In the genomic region with DNA sequence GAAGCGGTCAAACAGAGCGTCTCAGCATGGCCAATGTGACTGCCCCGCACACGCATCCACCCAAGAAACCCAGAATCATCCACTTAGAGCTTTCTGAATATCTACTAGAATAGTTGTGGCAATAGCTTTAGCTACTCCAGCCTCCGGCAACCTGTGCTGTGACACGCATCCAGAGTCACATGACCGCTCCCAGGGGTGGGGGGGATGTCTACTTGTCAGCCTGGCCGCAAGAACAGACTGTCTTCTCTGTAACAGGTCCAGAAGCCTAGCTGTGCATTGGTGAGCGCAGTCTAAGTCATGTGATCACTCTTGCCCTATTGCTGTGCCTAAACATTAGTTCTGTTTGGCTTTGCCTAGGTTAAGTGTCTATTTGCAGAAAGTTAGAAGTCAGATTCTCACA, we compare ENCODE assay signal across 16 mouse cellular contexts.
"Had no signal": no experiment of that assay in that cellular context is flagged by ENCODE, and none has a peak within 500 bp of the region (broad histone marks: within the 10 kb centered on the region; RNA-seq: fewer than 3 reads in every experiment).

No protein-coding gene starts in this region.

- H3K9me3 ChIP-seq: neural tube, embryonic 12.5 days; neural tube, embryonic 13.5 days; neural tube, embryonic 15.5 days; stomach, embryonic 15.5 days had no signal

- H3K9ac ChIP-seq: neural tube, embryonic 12.5 days; neural tube, embryonic 13.5 days; neural tube, embryonic 15.5 days; stomach, embryonic 15.5 days had no signal

- H3K36me3 ChIP-seq: neural tube, embryonic 12.5 days; neural tube, embryonic 13.5 days; neural tube, embryonic 15.5 days; stomach, embryonic 15.5 days had no signal

- H3K4me2 ChIP-seq: neural tube, embryonic 12.5 days; neural tube, embryonic 13.5 days; neural tube, embryonic 15.5 days; stomach, embryonic 15.5 days had no signal

- H3K27ac ChIP-seq: neural tube, embryonic 12.5 days; neural tube, embryonic 13.5 days; neural tube, embryonic 15.5 days; stomach, embryonic 15.5 days; stomach, postnatal 0 days had no signal

- H3K4me3 ChIP-seq: neural tube, embryonic 12.5 days; neural tube, embryonic 13.5 days; neural tube, embryonic 15.5 days; stomach, embryonic 15.5 days had no signal

- DNase-seq: retina, postnatal 1 day; right cerebral cortex, adult 18-20 months; right cerebral cortex, postnatal 14 days; right cerebral cortex, postnatal 25 days; right cerebral cortex, postnatal 4 days; spleen, adult 18-20 months; thymus, adult 18-20 months; thymus, adult 2 months; thymus, postnatal 14 days; thymus, postnatal 25 days; thymus, postnatal 36 days had no signal

- H3K27me3 ChIP-seq: neural tube, embryonic 12.5 days; neural tube, embryonic 13.5 days; neural tube, embryonic 15.5 days; stomach, embryonic 15.5 days had no signal
